Mouse (Mus musculus): ENCODE results near the gene Rassf7.

DNA sequence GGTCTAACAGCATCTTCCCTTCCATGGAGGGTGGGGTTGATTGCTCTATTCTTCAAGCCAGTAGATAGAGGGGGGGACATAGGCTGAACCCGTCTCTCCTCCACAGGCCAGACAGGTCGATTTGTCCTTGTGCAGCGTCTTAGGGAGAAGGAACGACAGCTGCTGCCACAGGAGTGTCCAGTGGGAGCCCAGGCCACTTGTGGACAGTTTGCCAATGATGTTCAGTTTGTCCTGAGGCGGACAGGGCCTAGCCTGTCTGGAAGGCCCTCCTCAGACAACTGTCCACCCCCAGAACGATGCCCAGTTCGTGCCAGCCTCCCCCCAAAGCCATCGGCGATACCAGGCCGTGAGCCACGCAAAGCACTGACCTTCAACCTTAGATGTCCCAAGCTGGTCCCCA is 1.2 kb downstream of the Rassf7 start:
- no peak for TF ChIP-seq CTCF (IDR thresholded peaks at IDR 0.05; ENCODE audit: borderline replicate concordance, insufficient read depth, low read depth, low read length)
- TF ChIP-seq POLR2A (IDR thresholded peaks at IDR 0.05; ENCODE audit: borderline replicate concordance, insufficient read depth, low read length) = no peak

Measured in cerebellum, adult 2 months (tissue).